Mouse (Mus musculus) kidney, postnatal 36 days (tissue): ENCODE data around the gene Tas1r2.

ENCODE experiments used
- DNase-seq, 2 experiments: peaks; one replicate each; pipeline ENCODE4 v3.0.0; 2021 to 2022; ENCODE audit warnings: mixed read lengths in 2 of 2

Gene Tas1r2

GRCm38 (mm10) chr4:139639801-139640200, 13.5 kb upstream of the Tas1r2 start:
- peak; percentile 36 to 44 for DNase-seq

DNA sequence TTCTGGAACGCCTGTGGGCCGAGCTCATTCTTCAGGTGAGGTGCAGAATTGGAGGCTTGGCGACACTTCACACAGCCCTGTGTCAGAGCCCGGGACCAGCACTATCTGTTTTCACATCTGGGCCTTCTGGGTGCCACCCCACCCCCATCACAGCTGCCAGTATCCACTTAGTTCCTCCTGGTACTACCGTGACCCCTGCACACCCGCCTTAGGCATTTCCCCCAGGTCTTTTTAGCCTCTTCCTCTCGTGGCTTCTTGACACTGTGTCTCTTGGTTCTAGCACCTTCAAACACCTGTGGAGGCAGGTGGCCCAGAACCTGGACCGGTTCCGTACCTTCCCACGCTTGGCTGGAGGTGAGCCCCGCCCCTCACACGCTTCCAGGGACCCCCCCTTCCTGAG, 13.0 kb upstream of the Tas1r2 start:
- DNase-seq, result no peak

DNA sequence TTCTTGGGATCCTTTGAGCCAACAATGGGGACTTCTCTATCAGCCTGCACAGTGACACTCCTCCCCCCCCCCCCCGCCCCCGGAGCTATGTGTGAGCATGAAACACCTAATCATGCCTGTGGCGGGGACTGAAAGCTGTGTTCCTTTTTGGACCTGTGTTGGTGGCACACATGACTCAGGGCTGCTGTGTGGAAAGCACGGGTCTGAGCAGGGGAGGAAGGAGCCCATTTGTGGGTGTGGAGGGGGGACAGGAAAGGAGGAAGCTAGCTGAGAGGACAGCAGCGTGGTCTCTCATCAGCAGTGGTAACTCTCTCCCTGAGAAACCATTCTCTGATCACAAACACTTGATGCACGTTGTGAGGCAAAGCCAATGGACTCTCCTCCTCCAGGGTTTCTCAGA, 12.6 kb upstream of the Tas1r2 start:
- DNase-seq, result no peak

DNA sequence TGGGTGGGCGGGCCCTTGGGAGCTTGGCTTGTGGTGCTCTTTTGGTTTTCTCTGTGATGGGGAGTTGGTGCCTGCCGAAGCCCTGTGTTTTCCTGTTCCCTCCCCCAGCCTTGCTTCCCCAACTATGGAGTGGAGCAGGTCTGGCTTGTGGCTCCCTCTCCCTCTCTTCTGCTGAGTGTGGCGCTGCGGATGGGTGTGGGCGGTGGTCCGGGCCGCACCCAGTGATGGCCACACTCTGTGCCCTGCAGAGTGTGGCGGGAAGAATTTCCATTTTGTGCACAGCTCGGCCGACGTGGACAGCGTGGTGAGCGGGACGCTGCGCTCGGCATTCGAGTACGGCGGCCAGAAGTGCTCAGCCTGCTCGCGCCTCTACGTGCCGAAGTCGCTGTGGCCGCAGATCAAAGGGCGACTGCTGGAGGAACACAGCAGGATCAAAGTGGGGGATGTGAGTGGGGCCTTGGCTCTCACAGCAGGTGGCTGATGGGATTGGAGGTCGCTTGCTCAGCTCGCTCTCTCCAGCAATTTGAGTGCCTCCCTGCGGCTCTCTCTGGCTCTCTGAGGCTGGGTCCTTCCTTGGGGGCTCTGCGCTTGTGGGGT, 11.4 kb upstream of the Tas1r2 start:
- no peak for DNase-seq

DNA sequence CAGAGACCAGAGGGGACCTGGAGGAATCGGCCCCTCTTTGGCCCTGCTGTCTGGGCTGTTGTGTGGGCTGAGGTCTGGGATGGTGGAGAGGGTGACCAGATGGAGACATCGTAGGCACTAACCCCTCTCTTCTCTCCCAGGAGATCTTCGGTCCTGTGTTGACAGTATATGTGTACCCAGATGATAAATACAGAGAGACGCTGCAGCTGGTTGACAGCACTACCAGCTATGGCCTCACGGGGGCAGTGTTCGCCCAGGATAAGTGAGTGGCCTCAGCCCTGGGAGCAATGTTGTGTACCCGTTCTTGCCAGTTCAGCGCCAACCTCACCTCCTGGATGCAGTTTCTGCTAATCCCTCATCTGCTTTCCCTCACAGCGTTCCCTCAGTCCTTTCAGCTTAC, 9.4 kb upstream of the Tas1r2 start:
- peak; percentile 59 to 85 for DNase-seq

GRCm38 (mm10) chr4:139646916-139647315, 6.4 kb upstream of the Tas1r2 start:
- DNase-seq, result no peak

GRCm38 (mm10) chr4:139650086-139650743, 3.1 kb upstream of the Tas1r2 start:
- no peak for DNase-seq

DNA sequence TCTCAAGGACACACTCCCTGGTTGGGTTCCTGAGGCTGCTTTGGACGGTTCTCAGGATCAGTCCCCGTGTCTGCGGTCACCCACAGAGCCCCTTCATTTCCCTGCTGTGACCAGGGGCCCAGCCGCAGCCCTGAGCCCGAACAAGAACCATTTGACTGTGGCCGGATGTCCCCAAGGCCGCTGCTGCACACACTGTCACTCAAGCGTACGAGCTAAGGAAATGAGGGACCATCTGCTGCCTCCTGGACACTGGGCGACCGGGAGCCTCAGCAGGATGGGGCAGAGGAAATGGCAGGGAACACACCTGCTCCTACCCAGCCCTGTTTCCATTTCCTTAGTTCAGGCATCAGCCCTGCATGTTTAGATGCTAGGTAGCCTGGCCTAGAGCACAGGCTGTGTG, 2.4 kb upstream of the Tas1r2 start:
- DNase-seq, result no peak

DNA sequence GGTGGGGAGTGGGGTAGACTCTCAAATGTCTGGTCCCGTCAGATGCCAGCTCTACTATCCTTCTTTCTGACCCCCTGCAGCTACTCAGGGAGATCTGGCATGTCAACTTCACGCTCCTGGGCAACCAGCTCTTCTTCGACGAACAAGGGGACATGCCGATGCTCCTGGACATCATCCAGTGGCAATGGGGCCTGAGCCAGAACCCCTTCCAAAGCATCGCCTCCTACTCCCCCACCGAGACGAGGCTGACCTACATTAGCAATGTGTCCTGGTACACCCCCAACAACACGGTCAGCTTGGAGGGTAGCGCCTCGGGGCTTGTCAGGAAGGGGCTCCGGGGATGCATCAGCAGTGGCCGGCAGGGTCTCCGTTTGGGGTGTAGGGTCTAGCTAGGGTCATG, 8.6 kb downstream of the Tas1r2 start:
- DNase-seq, result no peak

DNA sequence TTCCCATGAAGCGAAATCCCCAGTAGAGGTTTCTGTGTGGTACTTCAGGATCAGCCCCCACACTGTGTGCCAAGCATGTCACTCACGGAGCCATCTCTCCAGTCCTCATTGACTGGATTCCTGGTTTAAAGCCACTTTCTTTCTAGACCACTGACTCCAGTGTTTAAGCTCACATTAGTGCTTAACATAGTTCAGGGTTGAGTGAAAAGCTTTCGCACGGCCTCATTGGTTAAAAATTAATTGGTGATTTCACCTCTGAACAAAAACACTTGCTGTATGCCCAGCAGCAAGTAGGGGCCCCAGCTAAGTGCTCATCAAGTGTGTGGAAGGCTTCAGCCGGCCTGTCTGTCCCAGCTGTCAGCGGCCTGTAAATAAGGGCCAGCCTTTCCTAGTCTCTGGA, 14.3 kb downstream of the Tas1r2 start:
- peak; percentile 28 to 57 for DNase-seq

DNA sequence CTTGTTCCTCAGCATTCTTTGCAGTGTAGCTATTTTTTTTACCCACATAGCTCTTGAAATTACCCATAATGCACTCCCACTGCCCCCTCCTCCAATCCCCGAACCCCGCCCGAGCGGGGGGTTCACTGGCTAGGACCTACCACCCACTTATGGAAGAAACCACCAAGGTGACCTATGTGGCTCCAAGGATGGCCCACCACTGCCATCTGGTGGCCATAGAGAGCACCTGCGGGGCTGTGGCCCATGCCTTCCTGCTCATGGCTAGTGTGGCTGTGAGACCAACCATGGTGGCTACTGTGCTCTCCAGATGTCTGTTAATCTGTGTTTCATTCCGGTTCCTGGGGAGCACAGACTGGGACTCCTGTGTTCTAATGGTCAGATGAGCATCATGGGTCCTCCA, 16.5 kb downstream of the Tas1r2 start:
- peak; percentile 59 to 83 for DNase-seq

DNA sequence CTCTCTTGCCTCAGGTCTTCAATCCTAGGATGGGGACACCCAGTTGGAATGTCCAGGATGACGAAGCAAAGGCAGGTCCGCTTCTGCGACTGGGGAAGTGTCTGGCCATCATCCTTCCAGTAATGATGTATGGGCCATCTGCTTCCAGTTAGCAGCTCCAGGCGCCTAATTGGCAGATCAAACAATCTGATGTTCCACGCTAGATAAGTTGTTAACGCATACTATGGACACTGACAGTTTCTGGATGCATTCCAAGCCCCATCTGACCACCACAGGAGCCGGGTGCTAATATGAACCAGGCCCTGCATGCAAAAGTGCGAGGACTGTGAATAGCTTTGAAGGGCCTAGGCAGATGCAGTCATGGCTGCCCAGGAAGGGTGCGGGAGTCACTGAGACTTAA, 22.4 kb downstream of the Tas1r2 start:
- DNase-seq, result no peak

DNA sequence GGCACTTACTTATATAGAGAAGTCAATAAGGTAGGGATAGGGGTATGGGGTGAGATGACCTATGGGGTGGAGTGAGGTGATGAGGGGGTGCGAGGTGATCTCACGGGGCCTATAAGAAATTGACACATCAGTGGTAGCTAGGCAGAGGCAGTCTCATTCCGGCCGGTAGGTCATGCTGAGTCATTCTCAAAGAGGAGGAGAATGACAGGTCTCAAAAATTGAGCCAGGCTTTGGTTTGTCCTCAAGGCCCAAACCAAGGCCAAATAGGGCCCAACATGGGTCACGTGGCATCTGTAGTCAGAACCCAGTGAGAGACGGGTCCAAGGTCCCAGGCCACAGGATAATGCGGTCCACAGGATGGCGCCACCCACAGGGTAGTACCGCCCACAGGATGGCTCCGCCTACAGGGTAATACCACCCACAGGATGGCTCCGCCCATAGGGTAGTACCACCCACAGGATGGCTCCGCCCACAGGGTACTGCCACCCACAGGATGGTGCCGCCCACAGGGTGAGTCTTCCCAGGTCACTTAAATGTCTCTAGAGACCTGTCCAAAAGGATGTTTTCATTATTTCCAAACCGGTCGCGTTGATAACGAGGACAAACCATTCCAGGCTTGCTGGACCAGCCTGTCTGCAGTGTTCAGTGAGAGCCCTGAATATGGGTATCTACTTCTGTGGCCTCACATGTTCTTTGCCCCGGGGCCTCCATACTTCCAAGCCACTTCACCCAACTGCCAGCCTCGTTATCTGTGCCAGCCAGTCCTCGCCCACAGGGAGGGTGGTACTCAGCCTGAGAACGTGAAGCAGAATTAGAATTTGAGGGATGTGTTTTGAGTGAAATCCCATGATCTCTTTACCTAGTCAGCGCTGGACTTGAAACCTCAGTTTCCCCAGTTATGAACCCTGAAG, 30.6 kb downstream of the Tas1r2 start:
- DNase-seq, result peak; percentile 12 to 52

GRCm38 (mm10) chr4:139684639-139685017, 31.3 kb downstream of the Tas1r2 start:
- DNase-seq, result peak; percentile 39 to 81

GRCm38 (mm10) chr4:139688058-139688457, 34.7 kb downstream of the Tas1r2 start:
- DNase-seq, result no peak

DNA sequence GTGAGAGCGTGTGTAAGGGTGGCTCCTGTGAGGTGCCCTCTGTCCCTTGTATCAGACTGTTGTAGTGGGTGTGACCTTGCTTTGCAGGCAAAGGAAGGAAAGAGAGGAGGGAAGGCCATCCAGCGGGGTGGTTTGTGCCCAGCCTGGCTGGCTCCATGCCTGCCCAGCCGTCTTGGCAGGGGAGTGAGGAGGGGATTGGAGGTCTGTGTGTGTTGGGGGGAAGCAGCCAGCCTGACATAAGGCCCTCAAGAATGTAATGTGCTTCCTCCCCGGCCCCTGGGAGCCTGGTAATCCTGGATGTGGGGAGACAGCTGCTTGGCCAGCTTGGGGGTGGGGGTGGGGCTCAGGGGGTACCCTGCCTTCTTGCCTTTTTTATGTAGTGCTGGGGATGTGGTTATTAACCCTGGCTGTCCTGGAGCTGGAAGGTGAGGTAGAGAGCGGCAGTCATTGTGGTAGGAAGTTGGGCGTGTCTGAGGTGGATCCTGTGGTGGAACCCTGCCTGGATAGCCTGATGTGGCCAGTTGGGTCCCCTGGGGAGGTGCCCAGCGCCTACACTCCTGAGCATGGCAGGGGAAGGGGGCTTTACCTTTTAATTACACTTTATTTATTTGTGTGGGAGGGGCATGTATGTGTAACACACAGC, 36.4 kb downstream of the Tas1r2 start:
- DNase-seq, result no peak

- DNase-seq, result no peak
Observed at GRCm38 (mm10) chr4:139693315-139693714, 40.0 kb downstream of the Tas1r2 start.

- no peak for DNase-seq
Observed at GRCm38 (mm10) chr4:139697755-139698154, 44.4 kb downstream of the Tas1r2 start.

GRCm38 (mm10) chr4:139698602-139699001, 45.3 kb downstream of the Tas1r2 start:
- no peak for DNase-seq

DNA sequence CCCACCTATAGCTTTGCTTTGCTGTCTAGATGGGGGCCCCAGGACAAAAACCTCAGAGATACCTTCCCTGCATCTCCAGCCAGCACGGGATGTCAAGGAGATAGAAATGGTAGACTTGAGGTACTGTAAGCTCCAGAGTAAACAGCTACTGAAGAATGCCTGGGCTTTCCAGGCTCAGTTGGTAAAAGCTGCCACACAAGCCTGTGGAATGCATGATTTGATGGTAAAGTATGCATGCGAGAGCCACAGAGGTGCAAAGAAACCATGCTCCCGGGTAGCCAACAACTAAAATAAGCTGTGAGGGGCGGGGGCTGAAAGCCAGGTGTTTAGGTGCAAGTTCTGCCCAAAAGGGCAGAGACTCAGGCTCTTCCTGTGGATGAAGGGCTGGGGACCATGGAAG, 49.6 kb downstream of the Tas1r2 start:
- no peak for DNase-seq

DNA sequence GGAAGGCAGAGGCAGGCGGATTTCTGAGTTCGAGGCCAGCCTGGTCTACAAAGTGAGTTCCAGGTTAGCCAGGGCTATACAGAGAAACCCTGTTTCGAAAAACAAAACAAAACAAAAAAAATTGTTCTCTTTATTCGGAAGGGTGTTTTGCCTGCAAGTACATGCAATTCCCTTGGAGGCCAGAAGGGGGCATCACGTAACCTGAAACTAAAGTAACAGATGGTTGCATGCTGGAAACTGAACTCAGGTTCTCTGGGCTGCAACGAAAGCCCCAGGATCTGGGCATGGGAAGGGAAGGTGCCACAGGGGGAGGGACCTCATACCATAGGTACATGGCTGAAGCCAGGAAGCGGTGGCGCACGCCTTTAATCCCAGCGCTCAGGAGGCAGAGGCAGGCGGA, 50.1 kb downstream of the Tas1r2 start:
- DNase-seq, result peak in 1 of 2 experiments; percentile 8

- DNase-seq, result no peak
Observed at GRCm38 (mm10) chr4:139705986-139706385, 52.6 kb downstream of the Tas1r2 start.
